Mouse (Mus musculus) gastrocnemius, adult 2 months (tissue): Measurements from ENCODE around the gene Ski. TPM values are rescaled to one million over a fixed set of nuclear protein-coding genes. Genes with fewer than 3 reads are reported as not detected.
A peak's percentile ranks its signal among the peaks of the same experiment; 100 is the strongest.

ENCODE experiments used
- DNase-seq: peaks from one replicate; pipeline ENCODE4 v3.0.0; 2022
- H3K27ac ChIP-seq: fragments of 200-600 bp; 2 replicates; pipeline ENCODE4 v1.8.1; 2022; ENCODE audit warnings: mild to moderate bottlenecking
- H3K4me3 ChIP-seq: fragments of 200-600 bp; 2 replicates; pipeline ENCODE4 v1.8.1; 2022; ENCODE audit warnings: mild to moderate bottlenecking, moderate library complexity
- CTCF ChIP-seq: fragments of 200-600 bp; IDR thresholded peaks from 2 replicates; pipeline ENCODE4 v1.8.1; 2022; ENCODE audit warnings: antibody characterized with exemption, mild to moderate bottlenecking, moderate library complexity
- intact Hi-C: fragments of 180-260 bp; cut with DNase I; formaldehyde crosslinking; loops from one replicate; pipeline ENCODE4 v1.15.1; 2025
- total RNA-seq, 2 experiments: library from RNA; stranded (reverse); gene quantifications; 2 replicates each; pipeline ENCODE4 v1.2.3; 2021

The Ski gene
- total RNA-seq, 2 experiments from 2014 or later: 28.5 to 35.6 TPM

DNA sequence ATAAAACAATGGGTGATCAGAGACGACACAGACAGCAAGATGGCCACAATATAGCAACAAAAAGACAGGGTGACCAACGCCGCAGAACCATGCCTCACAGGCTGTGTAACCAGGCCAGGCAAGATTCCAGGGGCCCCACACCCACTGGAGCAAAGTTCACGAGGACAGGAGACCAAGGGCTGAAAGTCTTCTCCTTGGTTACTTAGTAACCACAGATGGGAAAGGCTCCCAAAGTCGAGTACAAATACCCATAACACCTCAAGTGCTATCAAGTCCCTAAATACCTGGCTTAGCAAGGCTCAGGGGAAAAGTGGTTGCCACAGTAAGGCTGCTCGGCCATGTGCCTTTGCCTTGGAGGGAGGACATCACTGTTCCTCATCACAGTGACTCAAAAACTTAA, 16.5 kb downstream of the Ski start:
- intact Hi-C loops: no loop called here
- TF ChIP-seq CTCF: no peak
- DNase-seq: peak; percentile 46
- 0 out of 2 replicates have a peak overlapping the region, but pooled peaks have one; percentile 19 for H3K4me3 ChIP-seq
- H3K27ac ChIP-seq: 0 out of 2 replicates have a peak overlapping the region, but pooled peaks have one; percentile 1

DNA sequence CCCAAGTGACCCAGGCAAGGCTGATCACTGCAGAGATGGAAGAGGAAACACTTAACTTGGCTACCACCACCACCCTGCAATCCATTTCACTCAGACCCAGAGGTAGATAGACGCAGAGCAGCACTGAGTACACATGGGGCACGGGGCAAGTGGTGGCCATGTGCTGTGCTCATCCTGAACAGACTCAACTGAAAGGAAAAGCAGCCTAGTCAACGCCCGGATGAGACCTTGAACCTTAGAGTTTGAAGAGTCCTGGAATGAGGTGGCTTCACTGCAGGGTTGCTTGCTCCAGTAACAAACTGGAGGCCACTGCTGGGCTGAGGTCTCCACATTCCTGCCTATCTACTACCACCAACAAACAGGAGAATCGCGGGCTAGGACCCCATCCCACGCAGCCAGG, 20.6 kb downstream of the Ski start:
- Histone ChIP-seq H3K27ac (peak overlapping the region; percentile 62), H3K4me3 (no peak overlapping the region)
- no peak for TF ChIP-seq CTCF
- DNase-seq: no peak
- intact Hi-C loops: loop anchor here (2.0 kb wide), 1 partner anchor 17 kb away; no protein-coding TSS in a partner anchor

DNA sequence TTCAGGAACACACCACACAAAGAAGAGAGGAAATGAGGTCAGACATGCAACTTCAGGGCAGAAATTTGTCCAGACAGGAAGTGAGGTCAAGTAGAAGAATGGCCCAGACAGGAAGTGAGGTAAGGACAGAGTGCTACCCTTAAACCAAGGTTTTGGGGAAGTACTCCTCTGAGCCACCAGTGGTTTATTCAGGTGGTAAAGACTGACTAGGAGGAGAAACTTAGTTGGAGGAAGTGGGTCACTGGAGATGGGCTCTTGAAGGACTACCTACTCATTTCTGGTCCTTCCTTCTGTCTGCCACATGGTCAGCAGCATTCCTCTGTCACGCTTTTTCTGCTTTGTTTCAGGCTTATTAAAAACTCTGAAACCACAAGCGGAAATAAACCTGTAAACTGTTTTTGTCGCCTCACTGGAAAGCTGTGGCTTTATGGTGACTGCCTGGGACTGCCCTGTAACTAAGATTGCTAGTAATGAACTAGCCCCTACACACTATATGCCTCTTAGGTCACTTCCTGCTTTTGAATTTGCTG, 21.5 kb downstream of the Ski start:
- peak overlapping the region; percentile 62 for H3K27ac ChIP-seq
- intact Hi-C loops: no loop called here
- no peak overlapping the region for H3K4me3 ChIP-seq
- DNase-seq: no peak
- no peak for TF ChIP-seq CTCF

DNA sequence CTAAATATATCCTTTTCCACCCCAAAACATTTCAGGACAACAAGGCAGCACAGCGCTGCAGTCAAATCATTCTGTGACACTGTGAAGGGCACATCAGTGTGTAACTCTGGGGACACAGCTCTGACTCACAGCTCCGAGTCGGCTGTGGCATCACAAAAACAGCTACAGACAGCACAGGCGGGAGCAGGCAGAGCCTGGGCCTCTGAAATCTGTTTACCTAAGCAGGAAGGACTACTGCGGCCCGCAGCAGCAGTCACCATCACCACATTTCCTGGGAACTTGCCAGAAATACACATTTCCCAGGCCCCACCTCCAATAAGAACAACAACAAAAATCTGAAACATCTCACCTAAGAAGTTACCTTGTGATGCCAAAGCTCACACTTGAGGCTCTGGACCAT, 24.7 kb downstream of the Ski start:
- intact Hi-C loops: no loop called here
- TF ChIP-seq CTCF: no peak
- Histone ChIP-seq H3K27ac (peak overlapping the region; percentile 62), H3K4me3 (peak overlapping the region; percentile 7)
- DNase-seq: no peak

DNA sequence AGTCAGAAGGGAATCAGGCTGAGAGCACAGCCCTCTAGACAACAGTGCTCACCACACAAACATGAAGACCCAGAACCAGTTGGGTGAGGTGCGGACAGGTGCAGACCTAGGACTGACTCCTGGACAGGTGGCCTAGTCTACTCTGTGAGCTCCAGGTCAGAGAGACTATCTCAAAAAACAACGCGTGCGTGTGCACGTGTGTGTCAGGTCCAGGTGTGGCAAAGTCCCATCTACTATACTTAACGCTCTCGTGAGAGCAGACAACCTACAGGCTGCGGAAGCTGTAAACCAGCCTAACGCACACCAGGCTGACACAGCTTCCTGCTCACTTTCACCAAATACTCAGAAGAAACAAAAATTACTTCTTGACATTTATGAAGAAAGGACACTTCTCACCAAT, 27.2 kb downstream of the Ski start:
- Histone ChIP-seq H3K4me3 (no peak overlapping the region), H3K27ac (no peak overlapping the region)
- no peak for TF ChIP-seq CTCF
- intact Hi-C loops: no loop called here
- no peak for DNase-seq

DNA sequence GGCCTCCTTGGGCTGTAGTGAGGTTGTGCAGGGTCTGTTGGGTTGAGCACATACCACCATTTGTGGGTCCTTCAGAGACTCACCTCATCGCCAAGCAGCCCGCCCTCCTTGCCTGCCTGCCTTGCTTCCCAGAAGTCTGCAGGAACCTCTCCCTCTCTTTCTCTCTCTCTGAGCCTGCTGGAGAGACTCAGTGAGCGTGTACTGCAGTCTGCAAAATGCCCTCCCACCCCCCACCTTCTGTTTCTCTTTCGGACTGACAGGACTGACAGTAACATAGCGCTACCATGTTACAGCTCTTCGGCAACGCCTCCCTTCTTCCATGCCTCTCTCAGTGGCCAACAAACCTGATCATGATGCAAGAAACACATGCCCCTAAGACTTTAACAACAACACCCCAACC, 32.1 kb downstream of the Ski start:
- Histone ChIP-seq H3K4me3 (peak overlapping the region; percentile 29; the same call in 1 of the 2 replicates), H3K27ac (peak overlapping the region; percentile 71)
- TF ChIP-seq CTCF: no peak
- DNase-seq: no peak
- intact Hi-C loops: no loop called here

DNA sequence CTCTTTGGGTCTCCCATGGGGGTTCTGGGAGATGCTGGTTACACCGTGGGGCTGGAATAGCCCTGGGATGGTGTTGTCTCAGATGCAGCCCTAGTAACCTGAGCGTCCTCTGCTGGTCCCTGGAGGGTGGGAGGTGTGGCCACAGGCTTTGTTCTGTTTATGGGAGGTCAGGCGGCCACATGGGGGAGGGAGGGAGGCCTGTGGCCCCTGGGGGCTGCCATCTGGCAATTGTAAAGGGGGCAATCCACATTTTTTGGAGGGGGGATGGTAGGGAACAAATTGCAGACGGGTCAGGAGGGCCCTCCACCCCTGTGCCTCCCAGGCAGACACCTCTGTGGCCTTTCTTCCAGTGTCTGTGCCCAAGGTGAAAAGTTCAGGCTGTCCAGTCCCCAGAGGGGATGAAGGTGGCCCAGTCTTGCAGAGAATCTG, 32.7 kb downstream of the Ski start:
- Histone ChIP-seq H3K4me3 (peak overlapping the region; percentile 29; the same call in 1 of the 2 replicates), H3K27ac (peak overlapping the region; percentile 71)
- intact Hi-C loops: no loop called here
- TF ChIP-seq CTCF: peak; percentile 43
- DNase-seq: peak; percentile 60

DNA sequence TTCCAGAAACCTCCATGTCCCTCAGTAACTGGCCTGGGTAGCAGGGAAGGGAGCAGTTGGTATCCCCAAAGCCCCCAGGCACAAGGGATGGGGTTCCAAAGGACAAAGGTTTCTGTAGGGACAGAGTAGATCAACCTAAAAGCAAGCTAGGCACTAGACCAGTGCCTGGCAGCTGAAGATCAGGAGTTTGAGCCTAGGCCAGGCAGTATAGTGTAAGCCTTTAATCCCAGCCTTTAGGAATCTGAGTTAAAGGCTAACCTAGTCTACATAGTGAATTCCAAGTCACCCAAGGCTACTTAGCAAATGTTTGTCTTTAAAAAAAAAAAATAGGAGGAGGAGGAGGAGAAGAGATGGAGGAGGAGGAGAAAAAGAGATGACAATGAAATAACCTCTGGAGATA, 33.6 kb downstream of the Ski start:
- intact Hi-C loops: no loop called here
- TF ChIP-seq CTCF: no peak
- no peak overlapping the region for H3K4me3 ChIP-seq
- peak overlapping the region; percentile 71 for H3K27ac ChIP-seq
- no peak for DNase-seq

DNA sequence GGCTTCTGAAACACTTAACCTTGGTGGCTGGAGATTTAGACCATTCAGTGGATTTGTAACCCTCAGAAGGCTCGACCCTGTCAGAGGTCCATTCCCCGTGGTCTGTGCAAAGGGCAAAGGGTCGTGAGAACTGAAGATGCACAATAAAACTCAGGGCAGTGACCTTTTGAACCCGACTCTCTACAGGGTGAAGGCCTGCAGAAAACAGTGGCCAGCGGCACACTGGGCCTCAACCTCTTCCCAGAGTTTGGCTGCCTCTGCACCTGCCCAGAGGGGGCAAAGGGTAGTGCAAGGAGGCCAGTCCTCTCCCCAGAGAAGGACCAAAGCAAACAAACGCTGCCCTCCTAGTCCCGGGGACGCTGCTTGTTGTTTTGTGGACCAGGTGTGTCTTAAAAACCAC, 34.1 kb downstream of the Ski start:
- H3K27ac ChIP-seq: peak overlapping the region; percentile 71
- no peak for DNase-seq
- no peak for TF ChIP-seq CTCF
- H3K4me3 ChIP-seq: no peak overlapping the region
- intact Hi-C loops: no loop called here

DNA sequence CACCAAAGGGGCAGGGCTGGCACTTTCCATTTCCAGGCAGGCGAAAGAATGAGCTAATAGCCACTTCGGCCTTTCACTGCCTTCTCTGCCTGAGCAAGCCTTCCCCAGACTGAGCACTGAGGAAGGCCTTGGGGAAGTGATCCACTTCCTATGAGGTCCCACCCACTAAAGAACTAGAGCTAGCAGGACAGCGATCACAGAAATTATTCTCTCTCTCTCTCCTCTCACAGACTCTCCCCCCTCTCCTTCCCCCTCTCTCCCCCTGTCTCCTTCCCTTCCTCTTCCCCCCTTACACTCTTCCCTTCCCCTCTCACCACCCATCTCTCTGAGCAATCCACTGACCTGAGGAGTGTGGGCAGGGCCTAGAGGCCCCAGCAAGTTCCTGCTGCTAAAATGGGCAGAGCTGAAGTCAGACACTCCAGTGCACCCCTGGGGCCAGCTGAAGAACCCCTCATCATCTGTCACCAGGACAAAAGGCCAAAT, 35.2 kb downstream of the Ski start:
- intact Hi-C loops: no loop called here
- DNase-seq: peak; percentile 46
- Histone ChIP-seq H3K27ac (peak overlapping the region; percentile 71), H3K4me3 (peak overlapping the region; percentile 24)
- TF ChIP-seq CTCF: no peak

DNA sequence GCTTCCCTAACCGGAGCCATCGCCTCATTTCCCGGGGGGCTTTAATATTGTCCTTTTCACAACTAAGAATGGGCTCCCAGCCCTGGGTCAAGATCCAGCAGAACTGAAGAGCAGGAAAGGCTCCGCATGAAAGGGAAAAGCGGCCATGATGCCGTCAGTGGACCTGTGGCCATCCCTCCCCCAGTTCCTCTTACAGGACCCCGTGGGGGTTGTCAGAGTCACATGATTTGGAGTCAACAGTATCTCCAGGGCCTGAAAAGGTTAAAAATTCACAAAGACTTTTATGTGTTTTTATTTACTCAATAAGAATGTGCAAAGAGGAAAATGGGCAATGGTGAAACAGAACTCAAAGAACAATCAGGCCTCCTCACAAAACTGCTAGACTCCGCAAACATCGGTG, 36.5 kb downstream of the Ski start:
- no peak for DNase-seq
- H3K27ac ChIP-seq: peak overlapping the region; percentile 71
- H3K4me3 ChIP-seq: peak overlapping the region; percentile 6; the same call in 1 of the 2 replicates
- TF ChIP-seq CTCF: no peak
- intact Hi-C loops: loop anchor here (2.0 kb wide), 1 partner anchor 17 kb away; no protein-coding TSS in a partner anchor

DNA sequence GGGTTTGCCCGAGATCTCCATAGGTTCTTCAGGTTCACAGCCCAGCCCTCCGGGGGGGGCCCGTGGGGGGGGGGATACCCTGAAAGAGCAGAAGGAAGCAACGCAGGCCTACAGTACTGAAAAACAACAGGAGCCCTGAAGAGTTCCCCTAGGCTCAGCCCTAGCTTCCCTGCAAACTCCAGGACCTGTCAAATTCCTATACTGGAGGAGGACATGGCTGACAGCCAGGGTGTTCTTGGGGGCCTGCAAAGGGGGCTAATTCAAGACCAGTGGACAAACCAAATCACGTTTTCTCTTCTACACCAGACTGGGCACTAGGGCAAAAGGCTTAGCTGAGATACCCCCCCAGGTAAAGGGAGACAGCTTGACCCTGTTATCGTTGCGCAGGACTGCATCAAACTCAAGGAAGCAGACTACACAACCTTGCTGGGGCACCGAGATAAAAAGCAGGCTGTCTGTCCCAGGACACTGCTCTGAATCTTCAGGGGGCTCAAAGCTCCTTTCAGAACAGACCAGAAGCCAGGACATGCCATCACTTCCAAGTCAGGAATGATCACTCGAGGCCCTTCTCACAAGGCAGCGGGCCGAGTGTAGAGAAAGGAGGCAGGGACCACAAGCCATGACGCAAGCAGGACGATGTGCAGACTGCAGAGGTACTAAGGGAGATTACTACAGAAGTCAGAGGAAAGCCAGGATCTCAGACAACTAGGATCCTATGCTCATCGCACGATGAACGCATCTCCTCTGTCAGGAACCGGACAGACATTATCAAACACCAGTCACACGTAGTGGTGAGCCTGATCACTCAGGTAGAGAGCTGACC, 37.9 kb downstream of the Ski start:
- Histone ChIP-seq H3K27ac (peak overlapping the region; percentile 24; the same call in 1 of the 2 replicates), H3K4me3 (no peak overlapping the region)
- TF ChIP-seq CTCF: no peak
- DNase-seq: no peak
- intact Hi-C loops: loop anchor here (2.0 kb wide), 1 partner anchor 18 kb away; no protein-coding TSS in a partner anchor

DNA sequence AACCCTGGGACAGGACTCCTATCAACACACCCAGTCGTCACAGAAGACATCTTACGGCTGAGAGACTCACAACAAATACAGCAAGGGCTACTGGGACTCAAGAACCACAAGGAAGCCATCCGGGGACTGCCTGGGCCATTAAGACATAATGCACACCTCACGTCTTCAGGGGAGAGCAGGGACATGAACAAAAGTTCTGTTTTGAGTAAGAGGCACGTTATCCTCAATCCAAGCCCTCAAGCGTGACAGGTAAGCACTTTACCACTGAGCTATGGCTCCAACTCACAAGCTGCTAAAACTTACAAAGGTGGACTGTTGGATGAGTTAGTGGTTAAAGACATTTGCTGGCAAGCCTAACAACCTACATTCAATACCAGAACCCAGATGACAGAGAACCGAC, 39.2 kb downstream of the Ski start:
- intact Hi-C loops: no loop called here
- H3K27ac ChIP-seq: no peak overlapping the region
- no peak for TF ChIP-seq CTCF

More for the DNA sequence above, 39.2 kb downstream of the Ski start:
- no peak overlapping the region for H3K4me3 ChIP-seq
- no peak for DNase-seq
